Mouse (Mus musculus) layer of hippocampus, postnatal 14 days (tissue): ENCODE results near the gene Zfp322a. TPM values are rescaled to one million over a fixed set of nuclear protein-coding genes. Genes with fewer than 3 reads are reported as not detected.
"Not testable (repeated sequence)": the region's sequence is repeated elsewhere in the genome, so short reads cannot be mapped to it uniquely, and the experiment has no call there.

Experiments
- DNase-seq, 2 experiments: peaks; one replicate each; pipeline ENCODE4 v3.0.0; 2021 to 2022; ENCODE audit warnings: low spot score in 2 of 2, mixed read lengths in 1 of 2
- total RNA-seq, 2 experiments: library from RNA; stranded (reverse); gene quantifications; 2 replicates each; pipeline ENCODE4 v1.2.3; 2021

Gene Zfp322a
- total RNA-seq, 2 experiments from 2014 or later = 34.9 to 39.8 TPM

DNA sequence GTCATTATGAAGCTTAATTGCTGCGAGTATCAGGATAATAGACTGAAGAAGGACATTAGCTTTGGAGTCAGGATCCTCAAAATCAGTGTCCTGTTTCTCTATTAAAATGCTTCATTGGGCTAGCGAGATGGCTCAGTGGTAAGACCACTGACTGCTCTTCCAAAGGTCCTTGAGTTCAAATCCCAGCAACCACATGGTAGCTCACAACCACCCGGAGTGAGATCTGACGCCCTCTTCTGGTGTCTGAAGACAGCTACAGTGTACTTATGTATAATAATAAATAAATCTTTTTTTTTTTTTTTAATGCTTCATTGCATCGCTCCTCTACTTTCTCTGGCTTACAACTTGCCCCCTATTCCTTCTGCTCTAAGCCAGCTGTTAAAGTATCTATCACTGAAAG lies 14.5 kb downstream of the Zfp322a start:
- DNase-seq = not testable (repeated sequence)

DNA sequence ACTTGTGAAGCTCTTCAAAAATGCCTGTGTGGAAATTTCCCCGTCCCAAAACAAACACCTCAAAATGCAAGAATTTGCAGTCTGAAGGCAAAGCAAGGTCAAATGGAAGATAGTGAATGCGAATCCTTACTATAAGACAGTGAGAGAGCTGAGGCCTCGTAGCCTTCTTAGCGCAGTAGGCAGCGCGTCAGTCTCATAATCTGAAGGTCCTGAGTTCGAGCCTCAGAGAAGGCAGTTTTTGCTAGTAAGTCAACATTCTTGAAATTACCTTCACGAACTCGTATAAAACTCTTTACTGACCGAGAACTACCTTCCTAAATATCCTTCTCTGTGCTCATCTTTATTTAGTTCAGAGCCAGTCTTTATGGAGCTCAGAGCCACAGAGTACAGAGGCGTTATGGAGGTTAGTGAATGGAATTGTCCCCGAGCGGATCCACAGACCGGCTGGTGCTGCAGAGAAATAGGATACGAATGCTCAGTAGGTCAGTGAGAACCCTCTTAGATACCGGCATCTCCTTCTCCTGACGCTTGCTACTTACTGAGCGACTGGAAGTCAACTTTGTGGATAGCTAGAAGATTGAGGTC lies 51.6 kb downstream of the Zfp322a start:
- peak in 1 of 2 experiments; percentile 25 for DNase-seq

DNA sequence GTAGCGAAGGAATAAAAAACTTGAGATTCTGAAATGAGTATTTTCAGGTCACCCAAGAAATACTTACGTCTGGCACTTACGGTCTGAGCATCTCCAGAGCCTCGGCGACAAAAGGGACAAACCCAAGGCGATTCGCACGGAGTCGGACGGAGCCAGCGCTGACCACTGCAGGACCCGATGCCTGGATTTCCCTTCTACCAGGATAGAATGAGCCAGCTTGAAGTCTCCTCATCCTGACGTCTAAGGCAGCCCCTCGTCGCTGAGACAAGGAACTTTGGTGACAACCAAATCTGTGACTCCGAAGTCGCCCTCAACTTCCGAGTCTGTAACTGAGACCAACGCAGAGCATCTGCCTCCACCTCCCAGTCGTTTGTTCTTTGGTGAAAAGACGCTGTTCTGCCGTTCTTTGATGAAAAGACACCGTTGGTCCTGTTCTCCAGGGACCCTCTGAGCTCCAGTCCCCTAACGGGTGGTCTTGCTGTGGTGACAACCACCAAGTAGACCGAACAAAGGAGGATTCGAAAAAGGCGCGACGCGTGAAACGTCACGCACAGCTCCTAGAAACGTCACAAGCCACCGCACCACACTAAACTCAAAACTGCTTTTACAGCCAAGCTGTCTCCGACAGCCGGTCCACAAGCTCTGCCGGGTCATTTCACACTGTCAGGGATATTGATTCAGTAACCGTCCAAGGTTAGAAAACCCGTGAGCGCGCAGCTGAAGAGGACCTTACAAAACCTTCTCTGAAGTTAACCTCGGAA lies 55.9 kb downstream of the Zfp322a start:
- no peak for DNase-seq

DNA sequence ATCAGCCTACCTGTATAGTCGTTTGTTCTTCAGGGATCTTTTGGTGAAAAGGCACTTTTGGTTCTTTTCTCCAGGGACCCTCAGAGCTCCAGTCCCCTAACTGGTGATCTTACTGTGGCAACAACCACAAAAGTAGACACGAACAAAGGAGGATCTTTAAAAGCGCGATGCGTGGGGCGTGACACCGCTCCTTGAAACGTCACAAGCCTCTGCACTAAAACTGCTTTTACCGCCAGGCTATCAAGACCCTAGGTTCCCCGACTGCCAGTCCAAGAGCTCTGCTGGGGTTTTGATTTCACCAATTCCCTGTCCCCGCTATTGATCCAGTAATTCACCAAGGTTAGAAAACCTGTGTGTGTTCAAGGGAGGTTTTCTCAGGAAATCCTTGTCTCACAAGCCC lies 59.0 kb downstream of the Zfp322a start:
- no peak for DNase-seq

DNA sequence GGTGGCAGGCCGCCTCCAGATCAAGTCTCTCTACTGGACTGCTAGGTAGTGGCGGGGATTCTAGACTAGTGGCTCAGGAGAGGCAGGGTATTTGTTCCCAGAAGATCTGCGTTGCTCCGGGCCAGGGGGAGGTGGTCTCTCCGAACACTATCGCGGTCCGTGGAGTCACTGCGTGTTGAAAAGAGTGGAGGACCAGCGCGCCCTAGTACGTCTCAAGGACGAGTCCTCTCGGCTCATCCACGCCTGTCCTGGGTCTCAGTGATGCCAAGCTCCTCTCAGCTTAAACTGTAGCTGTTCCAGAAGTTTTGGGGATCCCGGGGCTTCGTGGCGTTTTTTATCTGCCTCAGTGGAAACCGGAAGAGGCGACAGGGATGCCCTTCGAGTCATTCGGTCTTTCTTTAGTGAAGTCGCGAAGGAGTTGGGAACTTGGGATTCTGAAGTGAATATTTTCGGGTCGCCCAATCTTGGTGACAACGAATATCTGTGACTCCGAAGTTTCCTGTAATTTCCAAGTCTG lies 59.5 kb downstream of the Zfp322a start:
- DNase-seq = peak in 1 of 2 experiments; percentile 12

DNA sequence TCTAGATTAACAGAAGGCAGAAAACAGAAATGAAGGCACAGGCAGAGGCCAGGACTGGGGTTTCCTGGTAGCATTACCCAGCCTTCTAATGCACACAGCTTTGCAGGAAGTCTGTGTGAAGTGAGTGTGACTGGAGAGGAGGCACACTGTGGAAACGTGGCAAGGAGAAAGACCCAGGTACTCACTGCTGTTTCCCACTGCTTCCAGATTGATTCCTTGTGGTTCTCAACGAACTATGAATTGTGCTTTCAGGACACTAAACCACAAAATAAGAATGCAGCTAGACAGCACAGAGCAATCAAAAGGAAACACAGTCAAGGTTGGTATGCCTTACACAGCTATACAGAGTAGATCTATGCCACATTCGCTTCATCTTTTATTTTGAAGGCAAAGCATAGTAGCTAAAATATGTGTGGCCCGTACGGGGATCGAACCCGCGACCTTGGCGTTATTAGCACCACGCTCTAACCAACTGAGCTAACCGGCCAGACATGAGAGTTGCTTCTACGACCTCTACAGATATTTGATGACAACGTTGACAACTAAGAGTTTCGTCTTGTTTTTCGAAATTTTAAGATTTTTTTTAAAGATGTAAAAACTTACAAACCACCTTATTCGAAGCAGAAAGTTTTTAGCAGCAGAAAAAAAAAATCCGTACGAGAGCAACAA lies 60.2 kb downstream of the Zfp322a start:
- peak; percentile 41 for DNase-seq

DNA sequence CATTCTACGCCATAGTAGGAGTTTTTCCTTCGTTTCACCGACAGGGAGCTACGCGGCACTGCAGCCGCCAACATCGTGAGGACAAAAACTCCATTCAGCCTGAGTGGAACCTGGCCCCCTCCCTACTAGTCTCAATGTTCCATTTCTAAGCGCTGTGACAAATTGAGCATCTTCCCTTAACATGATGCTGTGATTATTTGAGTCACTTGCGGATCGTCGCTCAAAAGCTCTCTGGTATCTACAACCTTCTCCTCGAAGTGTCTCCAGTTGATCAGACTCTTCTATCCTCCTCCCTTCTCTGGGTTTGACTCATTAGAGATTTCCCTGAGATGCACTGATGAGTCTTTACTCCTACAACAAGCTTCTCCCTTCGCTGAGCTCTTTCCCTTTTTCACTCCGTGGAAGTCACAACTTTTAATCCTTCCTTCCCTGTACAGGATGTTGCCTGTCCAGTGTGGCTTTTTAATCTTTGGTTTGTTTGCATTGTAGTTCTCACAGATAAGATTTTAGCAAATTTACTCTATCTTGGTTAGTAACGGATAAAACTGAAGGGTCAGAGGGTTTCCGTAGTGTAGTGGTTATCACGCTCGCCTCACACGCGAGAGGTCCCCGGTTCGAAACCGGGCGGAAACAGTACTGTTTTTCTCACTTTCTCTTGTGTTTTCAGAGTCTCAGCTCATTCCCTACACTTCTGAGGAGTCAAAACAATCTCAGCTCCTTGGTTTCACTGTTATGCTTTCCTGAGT lies 61.8 kb downstream of the Zfp322a start:
- DNase-seq = peak; percentile 40 to 53

DNA sequence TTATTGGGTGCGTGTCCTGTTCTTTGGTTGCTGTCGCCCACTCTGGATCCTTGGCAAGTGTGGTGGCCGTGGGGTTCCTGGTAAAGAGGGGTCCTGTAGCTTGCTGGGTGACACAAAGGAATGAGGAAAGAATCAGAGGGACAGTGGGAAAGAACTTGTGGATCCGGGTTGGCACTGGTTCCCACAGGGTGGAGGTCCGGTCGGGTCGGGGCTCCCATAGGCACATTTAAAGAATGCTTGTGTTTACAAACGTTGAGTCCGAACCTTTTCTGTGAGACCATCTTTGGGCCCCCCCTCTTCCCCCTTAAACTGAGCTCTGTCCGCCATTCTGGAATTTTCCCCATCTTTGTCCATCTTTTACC lies 62.3 kb downstream of the Zfp322a start:
- no peak for DNase-seq

Other genes starting within 250 kb of the Zfp322a start
- not detected for gene Vmn1r218, start 236.1 kb downstream of the Zfp322a start, total RNA-seq
- gene Vmn1r219, start 209.9 kb downstream of the Zfp322a start, total RNA-seq = not detected
- gene Vmn1r220, start 181.2 kb downstream of the Zfp322a start, total RNA-seq = not detected
- not detected for gene Vmn1r221, start 155.1 kb downstream of the Zfp322a start, total RNA-seq
- not detected for gene Vmn1r222, start 133.3 kb downstream of the Zfp322a start, total RNA-seq
- gene Vmn1r223, start 122.1 kb downstream of the Zfp322a start, total RNA-seq = not detected
- gene Abt1, start 54.7 kb upstream of the Zfp322a start, total RNA-seq = 1 to 10 TPM; 7.0 TPM
- gene Btn1a1, start 96.7 kb upstream of the Zfp322a start, total RNA-seq = not detected
- gene Btn2a2, start 119.6 kb upstream of the Zfp322a start, total RNA-seq = 1 to 10 TPM in 1 of 2 experiments, under 1 TPM in 1; 0.58 to 1.0 TPM
- 100 to 1,000 TPM; 253 to 315 TPM for gene Hist1h4h, start 161.8 kb upstream of the Zfp322a start, total RNA-seq
- gene Hist1h2af, start 164.7 kb upstream of the Zfp322a start, total RNA-seq = 10 to 100 TPM; 23.4 to 33.5 TPM
- gene Hist1h3g, start 166.2 kb upstream of the Zfp322a start, total RNA-seq = 10 to 100 TPM in 1 of 2 experiments, 1 to 10 TPM in 1; 3.7 to 12.5 TPM
- gene Hist1h2bh, start 174.2 kb upstream of the Zfp322a start, total RNA-seq = 1 to 10 TPM; 1.2 to 1.9 TPM
- 10 to 100 TPM; 19.7 to 24.2 TPM for gene Hist1h3f, start 174.8 kb upstream of the Zfp322a start, total RNA-seq
- 100 to 1,000 TPM; 122 to 142 TPM for gene Hist1h4f, start 182.4 kb upstream of the Zfp322a start, total RNA-seq
- 1 to 10 TPM; 4.6 to 4.8 TPM for gene Hist1h1d, start 184.1 kb upstream of the Zfp322a start, total RNA-seq
- 10 to 100 TPM; 60.0 to 69.0 TPM for gene Hist1h3e, start 193.2 kb upstream of the Zfp322a start, total RNA-seq
- 10 to 100 TPM; 10.3 TPM for gene Hist1h2ae, start 202.0 kb upstream of the Zfp322a start, total RNA-seq
- 10 to 100 TPM; 93.3 to 96.2 TPM for gene Hist1h2bg, start 202.2 kb upstream of the Zfp322a start, total RNA-seq
- gene Hist1h2bf, start 205.0 kb upstream of the Zfp322a start, total RNA-seq = 10 to 100 TPM; 32.6 to 42.1 TPM
- 1 to 10 TPM; 1.1 to 9.9 TPM for gene Hist1h2ad, start 205.2 kb upstream of the Zfp322a start, total RNA-seq
- gene Hist1h3d, start 206.6 kb upstream of the Zfp322a start, total RNA-seq = 10 to 100 TPM; 11.1 to 12.1 TPM
- 100 to 1,000 TPM; 128 to 149 TPM for gene Hist1h4d, start 212.4 kb upstream of the Zfp322a start, total RNA-seq